Mouse (Mus musculus) spleen, postnatal 14 days (tissue): ENCODE data around the gene Car6.

Experiments
- DNase-seq, 2 experiments: peaks; one replicate each; pipeline ENCODE4 v3.0.0; 2021 to 2022; ENCODE audit warnings: low spot score in 2 of 2

The Car6 gene

GRCm38 (mm10) chr4:150188236-150188635 is 12.9 kb downstream of the Car6 start:
- no peak for DNase-seq

GRCm38 (mm10) chr4:150181304-150181703 is 19.8 kb downstream of the Car6 start:
- no peak for DNase-seq

GRCm38 (mm10) chr4:150178131-150178530 is 23.0 kb downstream of the Car6 start:
- no peak for DNase-seq

GRCm38 (mm10) chr4:150177122-150177521 is 24.0 kb downstream of the Car6 start:
- DNase-seq: no peak

- peak in 1 of 2 experiments; percentile 24 for DNase-seq
These were observed 24.6 kb downstream of the Car6 start for GRCm38 (mm10) chr4:150176535-150176934.

GRCm38 (mm10) chr4:150174027-150174426 is 27.1 kb downstream of the Car6 start:
- DNase-seq: no peak

- DNase-seq: peak in 1 of 2 experiments; percentile 23
These were observed 27.9 kb downstream of the Car6 start for GRCm38 (mm10) chr4:150173281-150173680.

- no peak for DNase-seq
These were observed 29.0 kb downstream of the Car6 start for GRCm38 (mm10) chr4:150172107-150172506.

- DNase-seq: no peak
These were observed 32.7 kb downstream of the Car6 start for GRCm38 (mm10) chr4:150168406-150168805.

GRCm38 (mm10) chr4:150164875-150165274 is 36.3 kb downstream of the Car6 start:
- no peak for DNase-seq

- DNase-seq: no peak
These were observed 38.5 kb downstream of the Car6 start for GRCm38 (mm10) chr4:150162561-150163169.

GRCm38 (mm10) chr4:150159458-150159857 is 41.7 kb downstream of the Car6 start:
- no peak for DNase-seq

- no peak for DNase-seq
These were observed 43.7 kb downstream of the Car6 start for GRCm38 (mm10) chr4:150157348-150157882.

GRCm38 (mm10) chr4:150155731-150156130 is 45.4 kb downstream of the Car6 start:
- DNase-seq: no peak

- DNase-seq: no peak
These were observed 45.8 kb downstream of the Car6 start for GRCm38 (mm10) chr4:150155301-150155700.

- DNase-seq: no peak
These were observed 48.6 kb downstream of the Car6 start for GRCm38 (mm10) chr4:150152483-150152882.

GRCm38 (mm10) chr4:150151045-150151444 is 50.1 kb downstream of the Car6 start:
- DNase-seq: no peak

- DNase-seq: no peak
These were observed 54.8 kb downstream of the Car6 start for GRCm38 (mm10) chr4:150146286-150146685.

GRCm38 (mm10) chr4:150144242-150144641 is 56.9 kb downstream of the Car6 start:
- no peak for DNase-seq

- DNase-seq: no peak
These were observed 60.8 kb downstream of the Car6 start for GRCm38 (mm10) chr4:150140346-150140745.

- DNase-seq: no peak
These were observed 62.0 kb downstream of the Car6 start for GRCm38 (mm10) chr4:150139090-150139489.

GRCm38 (mm10) chr4:150138084-150138543 is 63.0 kb downstream of the Car6 start:
- DNase-seq: peak in 1 of 2 experiments; percentile 16

GRCm38 (mm10) chr4:150137368-150138083 is 63.6 kb downstream of the Car6 start:
- no peak for DNase-seq
